Mouse (Mus musculus): ENCODE measurements around the gene Tbc1d17. TPM values are rescaled to one million over a fixed set of nuclear protein-coding genes. Genes with fewer than 3 reads are reported as not detected.
"Not testable (repeated sequence)": the region's sequence is repeated elsewhere in the genome, so short reads cannot be mapped to it uniquely, and the experiment has no call there.

Gene Tbc1d17
- polyA plus RNA-seq, 1 experiment from 2014 or later: 39.6 TPM

GRCm38 (mm10) chr7:44888256-44889105 lies 39.6 kb upstream of the Tbc1d17 start:
- 73% methylated on average over 13 of the region's 13 CpGs for WGBS (ENCODE audit: insufficient replicate concordance)
- H3K4me1 ChIP-seq: peaks cover 52% of the 10 kb centered on the region
- no peak overlapping the region for H3K4me2 ChIP-seq
- H3K27me3 ChIP-seq (replicated peaks): no peaks in the 10 kb centered on the region
- H3K4me3 ChIP-seq: no peak overlapping the region
- no peak overlapping the region; the same call in 1 of the 2 replicates for H3K27ac ChIP-seq
- H3K9ac ChIP-seq: no peak overlapping the region
- H3K36me3 ChIP-seq: peaks cover 62% of the 10 kb centered on the region
- no peak for ATAC-seq
- no peaks in the 10 kb centered on the region for H3K9me3 ChIP-seq (replicated peaks)

DNA sequence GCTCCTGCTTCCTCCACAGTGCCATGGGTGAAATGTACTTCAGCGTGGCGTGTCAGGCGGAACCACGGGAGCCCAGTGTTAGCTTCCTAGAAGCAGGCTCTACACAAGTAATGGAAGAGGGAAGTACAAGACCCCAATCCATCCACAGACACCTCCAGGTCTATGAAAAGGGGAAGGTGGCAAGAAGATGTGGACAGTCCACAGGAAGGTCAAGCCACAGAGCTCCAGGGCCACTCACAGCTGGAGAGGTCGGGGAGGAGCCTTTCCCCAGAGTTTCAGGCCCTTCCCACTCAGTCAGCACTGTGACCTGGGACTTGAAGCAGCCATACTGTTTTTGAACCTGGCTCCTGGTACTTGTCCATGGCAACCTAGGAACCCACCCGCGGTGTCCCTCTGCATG lies 38.1 kb upstream of the Tbc1d17 start:
- no peak overlapping the region for H3K27ac ChIP-seq
- WGBS (ENCODE audit: insufficient replicate concordance): 71% methylated on average over 7 of the region's 7 CpGs
- H3K4me2 ChIP-seq: no peak overlapping the region
- H3K27me3 ChIP-seq (replicated peaks): no peaks in the 10 kb centered on the region
- ATAC-seq: no peak
- H3K4me3 ChIP-seq: no peak overlapping the region
- no peaks in the 10 kb centered on the region for H3K9me3 ChIP-seq (replicated peaks)
- peaks cover 46% of the 10 kb centered on the region for H3K4me1 ChIP-seq
- no peak overlapping the region for H3K9ac ChIP-seq
- H3K36me3 ChIP-seq: peaks cover 77% of the 10 kb centered on the region

- Histone ChIP-seq H3K36me3 (peaks cover 92% of the 10 kb centered on the region), H3K9ac (no peak overlapping the region), H3K4me2 (no peak overlapping the region), H3K4me1 (peaks cover 27% of the 10 kb centered on the region), H3K4me3 (no peak overlapping the region), H3K9me3 (replicated peaks) (no peaks in the 10 kb centered on the region), H3K27ac (no peak overlapping the region), H3K27me3 (replicated peaks) (no peaks in the 10 kb centered on the region)
- 86% methylated on average over 5 of the region's 5 CpGs for WGBS (ENCODE audit: insufficient replicate concordance)
- ATAC-seq: no peak
Measured at GRCm38 (mm10) chr7:44884637-44885036, 35.8 kb upstream of the Tbc1d17 start.

- H3K27ac ChIP-seq: no peak overlapping the region
- H3K4me2 ChIP-seq: no peak overlapping the region
- no peaks in the 10 kb centered on the region for H3K9me3 ChIP-seq (replicated peaks)
- H3K9ac ChIP-seq: no peak overlapping the region
- H3K36me3 ChIP-seq: peaks cover 92% of the 10 kb centered on the region
- no peak overlapping the region for H3K4me3 ChIP-seq
- peaks cover 11% of the 10 kb centered on the region for H3K4me1 ChIP-seq
- 76% methylated on average over 3 of the region's 3 CpGs for WGBS (ENCODE audit: insufficient replicate concordance)
- H3K27me3 ChIP-seq (replicated peaks): no peaks in the 10 kb centered on the region
- no peak for ATAC-seq
Measured at GRCm38 (mm10) chr7:44883036-44883435, 34.2 kb upstream of the Tbc1d17 start.

DNA sequence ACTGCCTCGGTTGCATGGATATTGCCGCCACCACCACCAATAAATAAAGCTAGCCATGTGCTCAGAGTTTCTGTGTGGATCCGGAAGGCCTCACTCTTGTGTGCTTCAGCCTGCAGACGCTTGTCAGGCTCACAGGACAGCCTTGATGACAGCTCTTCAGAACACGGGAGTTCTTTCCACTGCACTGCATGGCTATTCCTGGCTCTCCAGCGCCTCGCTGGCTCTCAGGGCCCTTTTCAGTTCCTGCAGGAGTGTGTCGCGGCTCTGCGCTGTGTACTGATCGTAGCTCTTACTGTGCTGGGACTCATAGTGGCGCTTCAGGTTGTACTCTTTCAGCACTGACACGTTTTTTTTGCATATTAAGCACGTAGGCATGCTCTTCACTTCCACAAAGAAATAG lies 29.0 kb upstream of the Tbc1d17 start:
- H3K9ac ChIP-seq: no peak overlapping the region
- H3K4me2 ChIP-seq: no peak overlapping the region
- no peak overlapping the region for H3K4me3 ChIP-seq
- H3K4me1 ChIP-seq: peaks cover 21% of the 10 kb centered on the region
- 81% methylated on average over 14 of the region's 14 CpGs for WGBS (ENCODE audit: insufficient replicate concordance)
- peaks cover 71% of the 10 kb centered on the region for H3K36me3 ChIP-seq
- ATAC-seq: no peak
- no peaks in the 10 kb centered on the region for H3K9me3 ChIP-seq (replicated peaks)
- H3K27me3 ChIP-seq (replicated peaks): no peaks in the 10 kb centered on the region
- no peak overlapping the region for H3K27ac ChIP-seq

GRCm38 (mm10) chr7:44871774-44872173 lies 22.9 kb upstream of the Tbc1d17 start:
- Histone ChIP-seq H3K4me1 (peaks cover 59% of the 10 kb centered on the region), H3K36me3 (peaks cover 10% of the 10 kb centered on the region)
- not testable (repeated sequence) for H3K4me2 ChIP-seq; H3K4me3 ChIP-seq; H3K27ac ChIP-seq; ATAC-seq; H3K27me3 ChIP-seq (replicated peaks); H3K9me3 ChIP-seq (replicated peaks); H3K9ac ChIP-seq
- WGBS (ENCODE audit: insufficient replicate concordance): 80% methylated on average over 2 of the region's 2 CpGs

DNA sequence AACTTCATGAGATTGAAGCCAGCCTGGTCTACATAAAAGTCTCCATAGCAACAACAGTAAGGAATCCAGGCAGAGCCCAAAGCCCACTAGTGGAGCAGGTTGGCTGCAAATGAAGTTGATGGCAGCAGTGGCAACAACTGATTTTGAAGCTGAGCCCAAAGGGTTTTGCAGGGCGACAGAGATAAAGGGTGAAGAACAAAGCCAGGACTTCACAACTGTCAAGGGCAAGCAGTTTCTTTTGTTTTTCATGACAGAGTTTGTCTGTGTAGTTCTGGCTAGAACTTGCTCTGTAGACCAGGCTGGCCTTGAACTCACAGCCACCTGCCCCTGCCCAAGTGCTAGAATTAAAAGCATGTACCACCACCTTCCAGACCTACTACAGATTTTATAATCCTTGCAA lies 22.3 kb upstream of the Tbc1d17 start:
- Histone ChIP-seq H3K9me3 (replicated peaks) (no peaks in the 10 kb centered on the region), H3K4me3 (no peak overlapping the region), H3K36me3 (peaks cover 8% of the 10 kb centered on the region), H3K9ac (no peak overlapping the region), H3K27ac (no peak overlapping the region), H3K27me3 (replicated peaks) (no peaks in the 10 kb centered on the region), H3K4me2 (no peak overlapping the region), H3K4me1 (peaks cover 65% of the 10 kb centered on the region)
- 76% methylated on average over 1 of the region's 1 CpGs for WGBS (ENCODE audit: insufficient replicate concordance)
- no peak for ATAC-seq

DNA sequence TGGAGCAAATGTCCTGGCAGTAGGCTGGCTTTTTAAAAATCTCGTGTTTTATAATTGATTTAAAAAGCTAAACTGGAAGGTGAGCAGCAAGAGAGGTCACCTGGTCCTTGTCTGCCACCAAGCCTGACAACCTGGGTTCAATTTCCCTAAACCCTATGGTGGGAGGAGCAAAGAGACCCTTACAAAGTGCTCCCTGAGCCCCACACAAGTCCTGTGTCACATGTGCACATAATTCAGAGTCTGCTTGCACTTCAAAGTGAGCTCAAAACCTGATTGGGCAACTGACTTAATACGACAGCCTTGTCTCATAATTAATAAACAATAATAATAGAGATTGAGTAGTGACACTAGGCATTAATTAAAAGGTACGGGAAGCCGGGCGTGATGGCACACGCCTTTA lies 21.7 kb upstream of the Tbc1d17 start:
- peak overlapping the region; percentile 81 for H3K4me3 ChIP-seq
- H3K36me3 ChIP-seq: peaks cover 8% of the 10 kb centered on the region; the same call in 1 of the 2 replicates
- H3K9ac ChIP-seq: peak overlapping the region; percentile 90; the same call in 1 of the 2 replicates
- peak overlapping the region; percentile 92 for H3K4me2 ChIP-seq
- no peaks in the 10 kb centered on the region for H3K9me3 ChIP-seq (replicated peaks)
- no peaks in the 10 kb centered on the region for H3K27me3 ChIP-seq (replicated peaks)
- WGBS (ENCODE audit: insufficient replicate concordance): 76% methylated on average over 6 of the region's 6 CpGs
- peak overlapping the region; percentile 96 for H3K27ac ChIP-seq
- peaks cover 69% of the 10 kb centered on the region for H3K4me1 ChIP-seq
- no peak for ATAC-seq

DNA sequence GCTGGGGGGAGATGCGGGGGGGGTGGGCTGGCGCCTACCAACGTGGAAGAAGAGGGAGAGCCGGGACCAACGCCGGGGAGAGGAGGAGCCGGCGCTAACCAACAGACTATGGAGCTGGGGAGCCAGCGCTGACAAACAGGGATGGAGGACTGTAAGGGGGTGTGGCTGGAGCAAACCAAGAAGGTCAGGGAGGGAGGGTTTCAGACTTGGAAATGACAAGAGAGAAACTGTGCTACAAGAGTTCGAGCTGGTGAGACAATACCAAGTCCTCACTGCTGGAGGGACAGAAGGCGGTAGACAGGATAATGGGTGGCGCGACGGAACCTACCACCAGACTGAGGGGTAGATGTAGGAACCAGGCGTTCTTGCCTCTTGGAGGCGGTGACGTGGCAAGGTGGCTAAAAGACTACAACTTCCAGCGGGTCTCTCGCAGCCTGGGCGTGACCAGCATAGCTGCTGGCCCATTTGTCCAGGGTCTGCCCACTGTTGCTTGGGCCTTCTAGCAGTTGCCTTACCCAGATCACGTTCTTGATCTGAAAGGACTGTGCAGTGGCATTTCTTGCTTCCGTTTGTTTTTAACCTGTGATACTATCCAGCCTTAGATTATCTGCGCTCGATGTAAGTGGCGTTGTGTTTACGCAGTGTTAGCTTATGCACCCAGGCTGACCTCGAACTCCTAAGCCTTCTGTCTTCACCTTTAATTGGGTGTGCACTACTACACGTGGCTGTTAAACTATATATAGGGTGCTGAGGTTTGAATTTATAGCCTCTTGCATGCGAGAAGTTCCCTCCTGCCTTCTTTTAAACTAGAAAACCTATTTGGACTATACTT lies 21.0 kb upstream of the Tbc1d17 start, which contains the start of gene Ptov1:
Ptov1 (minus strand) TSS at position 92 of the 832 bp plus-strand sequence.
- ATAC-seq: peak; percentile 86
- H3K4me1 ChIP-seq: peaks cover 69% of the 10 kb centered on the region
- H3K27me3 ChIP-seq (replicated peaks): no peaks in the 10 kb centered on the region
- H3K9ac ChIP-seq: peak within 1 kb of the TSS; percentile 90
- no peaks in the 10 kb centered on the region for H3K9me3 ChIP-seq (replicated peaks)
- peaks cover 15% of the 10 kb centered on the region for H3K36me3 ChIP-seq
- peak within 1 kb of the TSS; percentile 92 for H3K4me2 ChIP-seq
- 8% methylated on average over 29 of the region's 29 CpGs for WGBS (ENCODE audit: insufficient replicate concordance)
- peak within 1 kb of the TSS; percentile 81 for H3K4me3 ChIP-seq
- H3K27ac ChIP-seq: peak within 1 kb of the TSS; percentile 96

- Histone ChIP-seq H3K9me3 (replicated peaks) (no peaks in the 10 kb centered on the region), H3K27me3 (replicated peaks) (no peaks in the 10 kb centered on the region), H3K4me2 (peak overlapping the region; percentile 92), H3K27ac (peak overlapping the region; percentile 96), H3K4me1 (peaks cover 70% of the 10 kb centered on the region), H3K9ac (peak overlapping the region; percentile 90), H3K36me3 (peaks cover 23% of the 10 kb centered on the region), H3K4me3 (peak overlapping the region; percentile 81)
- 2% methylated on average over 105 of the region's 108 CpGs for WGBS (ENCODE audit: insufficient replicate concordance)
- peak; percentile 36 for ATAC-seq
Measured at GRCm38 (mm10) chr7:44868919-44869696, 20.2 kb upstream of the Tbc1d17 start.

GRCm38 (mm10) chr7:44868465-44868864 lies 19.6 kb upstream of the Tbc1d17 start:
- Histone ChIP-seq H3K27ac (peak overlapping the region; percentile 96; the same call in 1 of the 2 replicates), H3K4me2 (peak overlapping the region; percentile 92), H3K4me1 (peaks cover 68% of the 10 kb centered on the region), H3K9me3 (replicated peaks) (no peaks in the 10 kb centered on the region), H3K4me3 (peak overlapping the region; percentile 81), H3K27me3 (replicated peaks) (no peaks in the 10 kb centered on the region), H3K36me3 (peaks cover 29% of the 10 kb centered on the region), H3K9ac (peak overlapping the region; percentile 90)
- no peak for ATAC-seq
- 13% methylated on average over 16 of the region's 16 CpGs for WGBS (ENCODE audit: insufficient replicate concordance)

All from liver, embryonic 12.5 days (tissue).